Mouse (Mus musculus): Measurements from ENCODE around the gene Adra2b.

Gene Adra2b

DNA sequence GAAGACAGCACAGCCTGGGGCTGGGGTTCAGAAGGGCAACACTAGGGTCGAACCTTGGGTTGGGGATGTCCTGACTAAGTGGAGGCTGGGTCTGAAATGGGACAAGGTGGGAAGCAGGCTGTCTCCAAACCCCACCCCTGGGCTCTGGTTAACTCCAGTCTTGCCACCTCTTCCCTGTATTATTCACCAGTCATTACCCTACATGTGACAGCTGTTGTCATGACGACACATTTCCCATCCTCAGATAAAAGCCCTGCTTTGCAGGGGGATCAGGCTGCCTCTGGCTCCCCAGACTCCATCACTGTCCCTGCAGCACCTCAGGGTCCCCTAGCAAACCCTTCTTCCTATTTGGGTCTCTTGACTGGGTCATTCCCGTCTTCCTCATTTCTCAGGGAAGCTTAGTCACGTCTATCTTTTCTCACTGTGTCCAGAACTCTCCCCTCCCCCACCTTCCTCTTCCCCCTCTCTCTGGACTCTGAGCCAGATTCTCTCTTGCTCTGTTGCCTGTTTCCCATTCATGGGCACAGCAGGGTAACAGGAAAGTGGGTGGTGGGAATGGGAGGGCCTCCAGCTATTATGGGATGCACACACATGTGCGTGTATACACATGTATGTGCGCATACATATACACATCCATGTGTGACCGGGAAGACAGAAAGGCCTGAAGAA lies 15.1 kb downstream of the Adra2b start:
- in situ Hi-C loops (cut with MboI, MseI): no loop called here

DNA sequence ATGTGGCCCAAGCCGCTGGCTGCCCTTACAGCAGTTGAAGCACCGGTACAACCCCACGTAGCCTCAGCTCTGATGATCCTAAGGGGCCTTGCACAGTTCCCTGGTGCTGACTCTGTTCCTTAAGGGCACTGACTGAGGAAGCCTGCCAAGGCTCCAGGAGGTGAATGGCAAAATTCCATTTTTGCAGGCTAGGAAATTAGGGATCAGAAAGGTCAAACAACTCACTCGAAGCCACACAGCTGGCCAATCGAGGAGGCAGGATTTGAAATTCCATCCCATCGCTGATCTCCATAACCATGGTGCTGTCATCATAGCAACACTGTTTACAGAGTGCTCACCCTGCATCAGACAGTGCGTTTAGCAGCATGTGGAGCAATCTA lies 15.6 kb downstream of the Adra2b start:
- in situ Hi-C loops (cut with MboI, MseI): no loop called here

DNA sequence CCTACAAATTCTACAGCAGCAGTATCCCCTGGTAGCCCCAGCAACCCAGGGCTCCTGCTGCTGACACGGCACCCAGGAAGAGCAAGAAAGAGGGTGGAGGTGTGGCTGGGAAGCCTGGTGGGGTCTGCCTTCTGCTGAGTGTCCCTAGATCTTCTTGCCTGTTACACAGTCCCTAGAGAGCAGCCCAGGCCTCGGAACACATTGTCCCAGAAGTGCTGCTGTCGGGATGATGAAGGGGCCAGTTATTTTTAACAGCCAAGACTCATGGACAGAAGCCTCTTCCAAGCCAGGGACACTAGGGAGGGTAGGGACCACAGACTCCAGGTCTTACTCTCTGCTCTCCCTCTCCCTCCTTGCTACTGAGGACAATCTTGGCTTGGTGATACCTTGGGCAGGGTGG lies 16.2 kb downstream of the Adra2b start:
- in situ Hi-C loops (cut with MboI, MseI): no loop called here

DNA sequence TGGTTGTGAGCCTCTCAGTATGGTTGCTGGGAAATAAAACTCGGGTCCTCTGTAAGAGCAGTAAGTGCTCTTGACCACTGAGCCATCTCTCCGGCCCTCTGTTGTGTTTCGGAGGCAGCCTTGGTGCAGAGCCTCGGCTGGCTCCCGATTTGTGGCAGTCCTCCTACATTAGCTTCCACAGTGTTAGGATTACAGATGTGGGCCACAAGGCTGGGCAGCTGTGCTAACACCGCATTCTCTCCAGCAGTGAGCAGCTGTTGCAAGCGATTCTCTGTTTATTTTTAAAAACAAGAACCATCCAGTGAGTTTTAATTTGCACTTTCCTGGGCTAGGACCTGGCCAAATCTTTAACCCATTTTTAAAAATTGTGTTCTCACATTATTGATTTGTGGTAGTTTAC lies 20.9 kb downstream of the Adra2b start:
- in situ Hi-C loops (cut with MboI, MseI): no loop called here

DNA sequence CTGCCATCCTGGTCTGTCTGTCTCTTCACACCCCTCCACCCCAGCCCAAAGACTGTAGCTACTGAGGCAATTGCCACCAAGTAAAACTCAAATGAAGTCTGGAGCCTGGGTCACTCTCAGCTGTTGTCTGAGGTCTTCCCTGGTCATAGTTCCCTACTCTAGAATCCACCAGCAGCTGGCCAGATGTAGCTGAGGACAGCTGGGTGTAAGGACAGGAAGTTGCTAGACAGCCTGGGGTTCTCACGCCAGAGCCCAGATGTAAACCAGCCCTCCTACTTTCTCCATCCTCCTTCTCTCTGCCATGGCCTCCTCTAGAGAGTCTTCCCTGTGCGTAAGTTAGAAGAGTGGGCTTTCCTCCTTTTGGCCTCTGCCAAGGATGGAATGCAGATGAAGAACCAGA lies 24.5 kb downstream of the Adra2b start:
- in situ Hi-C loops (cut with MboI, MseI): no loop called here

DNA sequence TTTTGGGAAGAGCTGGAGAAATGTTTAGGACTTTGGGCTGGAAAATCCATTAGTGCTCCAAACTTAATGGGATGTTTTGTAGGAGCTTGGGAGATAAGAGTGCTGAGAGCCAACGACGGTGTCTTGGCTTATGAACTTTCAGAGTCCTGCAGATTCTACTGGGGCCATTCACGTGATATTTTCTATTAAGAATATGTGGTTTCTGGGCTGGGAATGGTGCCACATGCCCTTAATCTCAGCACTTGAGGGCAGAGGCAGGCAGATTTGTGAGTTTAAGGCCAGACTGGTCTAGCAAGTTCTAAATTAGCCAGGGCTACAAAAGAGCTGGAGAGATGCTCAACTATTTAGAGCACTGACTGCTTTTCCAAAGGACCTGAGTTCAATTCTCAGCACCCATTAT lies 27.3 kb downstream of the Adra2b start:
- in situ Hi-C loops (cut with MboI, MseI): no loop called here

DNA sequence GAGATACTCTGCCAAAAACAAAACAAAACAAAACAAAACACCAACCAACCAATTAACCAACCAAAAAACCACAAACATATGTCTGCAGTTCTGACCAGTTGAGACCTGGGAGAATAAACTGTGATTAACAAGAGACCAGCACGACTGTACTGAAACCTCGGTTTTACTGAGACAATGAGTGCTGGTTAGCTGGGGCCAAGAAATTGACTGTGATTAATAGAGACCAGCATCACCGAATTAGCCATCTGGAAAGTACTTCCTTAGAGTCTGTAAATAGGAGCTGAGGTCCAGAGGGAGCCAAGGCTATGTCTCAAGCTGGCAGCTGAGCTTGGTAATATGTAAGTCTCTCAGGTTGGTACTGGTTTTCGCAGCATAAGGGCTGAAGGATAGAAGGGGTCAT lies 27.8 kb downstream of the Adra2b start:
- in situ Hi-C loops (cut with MboI, MseI): no loop called here

DNA sequence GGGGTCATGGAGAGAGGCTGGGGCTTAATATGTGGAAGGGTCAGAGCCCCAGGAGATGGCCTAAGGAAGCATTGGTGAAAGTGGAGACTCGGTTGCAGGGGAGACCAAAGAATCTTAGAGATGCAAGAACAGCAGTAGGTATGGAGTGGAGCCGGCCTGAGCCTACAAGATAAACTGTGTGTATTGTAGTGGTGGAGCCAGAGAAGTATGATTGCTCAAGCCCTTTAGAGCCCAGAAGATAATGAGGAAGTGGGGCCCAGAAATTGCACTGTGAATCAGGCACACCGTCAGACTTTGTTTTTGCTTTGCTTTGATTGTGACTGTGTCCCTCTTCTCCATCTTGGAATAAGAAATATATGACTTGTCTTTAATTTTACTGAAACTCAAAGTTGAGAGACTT lies 28.3 kb downstream of the Adra2b start:
- in situ Hi-C loops (cut with MboI, MseI): no loop called here

DNA sequence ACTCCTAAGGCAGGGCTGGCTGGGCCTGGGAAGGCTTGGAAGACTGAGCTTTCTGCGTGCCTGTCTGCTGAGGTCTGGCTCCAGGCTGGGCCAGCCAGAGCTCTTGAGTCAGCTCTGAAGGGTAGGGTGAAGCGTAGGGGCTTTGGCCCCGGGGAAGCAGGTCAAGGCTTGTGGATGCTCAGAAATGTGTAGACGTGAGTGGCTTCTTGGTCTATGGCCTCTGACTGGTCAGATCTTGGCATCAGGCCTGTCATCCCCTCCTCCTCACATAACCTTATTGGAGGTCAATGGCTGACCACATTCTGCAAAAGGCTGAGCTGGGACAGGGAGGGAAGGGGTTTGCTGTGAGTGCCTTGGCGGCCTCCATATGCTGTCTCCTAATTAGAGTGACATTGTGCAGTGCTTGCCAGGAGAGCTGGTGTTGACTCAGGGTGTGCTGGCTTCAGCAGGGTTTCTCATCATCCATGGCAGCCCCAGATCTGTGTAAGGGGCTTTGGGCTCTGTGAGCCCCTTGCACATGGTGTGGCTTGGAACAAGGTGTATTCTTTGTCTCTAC lies 31.7 kb downstream of the Adra2b start:
- in situ Hi-C loops (cut with MboI, MseI): no loop called here

DNA sequence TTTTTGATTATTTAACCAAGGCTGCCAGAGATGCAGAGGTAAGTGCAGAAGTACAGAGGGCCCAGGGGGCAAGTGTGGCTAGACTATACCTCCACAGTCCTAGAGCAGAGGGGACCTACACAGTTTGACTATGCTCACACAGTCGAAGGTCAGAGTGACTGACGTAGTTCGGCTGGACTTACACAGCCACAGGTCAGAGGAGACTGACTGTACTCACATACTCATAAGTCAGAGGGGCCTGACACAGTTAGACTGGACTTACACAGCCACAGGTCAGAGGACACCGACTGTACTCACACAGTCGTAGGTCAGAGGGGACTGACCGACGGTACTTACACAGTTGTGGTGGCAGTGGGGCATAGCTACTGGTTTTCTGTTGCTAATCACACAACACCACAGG lies 35.7 kb downstream of the Adra2b start:
- in situ Hi-C loops (cut with MboI, MseI): no loop called here

DNA sequence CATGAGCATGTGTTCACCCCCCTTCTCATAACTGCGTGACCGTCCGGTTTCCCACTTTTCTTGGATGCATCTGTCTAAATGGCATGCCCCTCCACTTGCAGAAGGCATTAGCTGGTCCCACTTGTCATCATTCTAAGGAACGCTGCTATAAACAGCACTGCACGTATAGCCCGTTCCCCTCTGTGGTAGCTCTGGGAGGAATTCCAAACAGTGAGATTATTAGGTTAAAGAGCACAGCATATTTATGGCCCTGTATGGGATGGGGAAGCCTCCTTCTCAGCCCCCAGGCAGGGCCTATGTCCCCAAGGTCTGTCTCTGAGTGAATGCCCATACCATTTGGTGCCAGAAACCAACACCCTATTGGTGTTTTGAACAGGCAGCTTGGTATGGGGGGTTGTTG lies 48.1 kb downstream of the Adra2b start:
- in situ Hi-C loops (cut with MboI, MseI): no loop called here

DNA sequence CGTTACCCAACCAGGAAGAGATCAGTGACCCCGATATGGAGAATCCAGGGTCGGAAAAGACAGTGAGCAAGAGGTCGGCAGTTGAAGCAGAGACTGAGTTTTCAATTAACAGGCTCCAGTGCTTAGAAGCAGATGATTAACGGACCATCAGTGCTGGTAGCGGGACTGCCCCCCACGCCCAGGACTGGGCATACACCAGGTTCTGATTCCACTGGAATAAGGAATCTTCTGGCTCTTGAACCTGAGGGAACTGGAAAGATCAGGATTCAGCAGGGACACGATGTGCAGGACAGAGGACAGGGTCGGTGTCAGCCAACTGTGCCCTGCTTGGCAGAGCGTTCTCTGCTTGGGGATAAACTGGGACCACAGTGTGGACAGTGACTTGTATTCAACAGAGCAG lies 52.8 kb downstream of the Adra2b start:
- in situ Hi-C loops (cut with MboI, MseI): no loop called here

DNA sequence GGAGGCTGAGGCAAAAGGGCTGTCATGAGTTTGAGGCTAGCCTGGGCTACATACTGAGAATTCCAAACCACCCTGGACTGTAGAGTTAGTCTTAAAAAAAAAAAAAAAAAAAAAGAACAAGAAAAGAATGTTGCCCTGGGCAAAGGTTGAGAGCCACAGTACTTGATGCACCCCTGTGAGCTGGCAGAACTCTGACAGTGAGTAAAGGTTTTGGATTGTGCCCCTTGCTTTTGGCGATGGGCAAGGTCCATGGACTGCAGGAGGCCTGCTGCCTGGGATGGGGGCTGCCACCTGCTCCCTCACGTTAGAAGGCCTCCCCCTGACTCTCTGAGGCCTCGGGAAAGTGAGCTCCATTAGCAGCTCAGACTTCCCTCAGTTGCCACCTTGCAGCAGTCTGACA lies 53.7 kb downstream of the Adra2b start:
- in situ Hi-C loops (cut with MboI, MseI): no loop called here
